In the genomic region with DNA sequence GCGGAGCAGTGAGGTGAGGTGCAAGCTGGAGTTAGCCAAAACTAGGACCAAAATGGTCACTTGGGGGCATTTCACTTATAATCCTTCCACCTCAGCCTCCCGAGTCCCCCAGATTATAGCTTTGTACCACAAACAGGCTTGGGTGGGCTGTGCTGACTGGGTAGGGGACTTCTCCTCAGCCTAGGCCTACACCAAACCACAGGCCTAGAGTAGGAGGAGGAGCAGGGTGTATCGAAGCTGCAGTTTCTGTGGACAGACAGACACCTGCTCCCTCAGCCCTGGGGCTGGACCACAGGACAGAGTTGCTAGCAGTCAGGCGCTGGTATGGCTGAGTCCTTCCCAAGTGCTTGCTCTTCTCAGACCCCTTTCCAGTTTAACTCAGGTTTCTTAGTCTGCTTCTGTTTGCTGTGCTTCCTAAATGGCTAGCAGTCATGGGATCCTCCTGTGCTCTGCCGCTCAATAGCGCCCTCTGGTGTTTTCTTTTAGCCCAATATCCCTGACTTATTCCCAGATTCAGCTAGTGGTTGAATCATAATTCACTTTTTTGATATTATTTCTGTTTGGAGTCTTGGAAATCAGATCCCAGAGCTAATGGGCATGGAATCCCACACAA, we compare ENCODE assay signal across 9 mouse cellular contexts. TPM values are rescaled to one million over a fixed set of nuclear protein-coding genes. Genes with fewer than 3 reads are reported as not detected.
A peak's percentile ranks its signal among the peaks of the same experiment; 100 is the strongest.
DNase-seq lines count a peak whose midpoint lies in the region; ATAC-seq and TF ChIP-seq lines count a peak whose summit lies in the region.
"Had no signal": no experiment of that assay in that cellular context is flagged by ENCODE, and none has a peak within 500 bp of the region (broad histone marks: within the 10 kb centered on the region; RNA-seq: fewer than 3 reads in every experiment).

No protein-coding gene starts in this region.

- no peaks in the 10 kb centered on the region for H3K27me3 ChIP-seq in E14TG2a.4 (ENCODE audit: insufficient read depth, low read length)
- H3K27me3 ChIP-seq: limb, embryonic 13.5 days had no signal

- intact Hi-C loops in gastrocnemius, postnatal 36 days (cut with DNase I) = loop anchor here (5.0 to 10.0 kb wide), 2 partner anchors 154 to 512 kb away; no protein-coding TSS in a partner anchor

- H3K9me3 ChIP-seq in E14TG2a.4 (ENCODE audit: low read length) = no peaks in the 10 kb centered on the region
- H3K9me3 ChIP-seq: limb, embryonic 13.5 days had no signal

- H3K4me1 ChIP-seq in E14TG2a.4 (replicated peaks; ENCODE audit: low read depth, low read length) = peaks cover 5% of the 10 kb centered on the region; the same call in 1 of the 2 replicates
- H3K4me1 ChIP-seq: limb, embryonic 13.5 days had no signal

- H3K36me3 ChIP-seq in E14TG2a.4 (ENCODE audit: insufficient read depth, low read length) = no peaks in the 10 kb centered on the region
- H3K36me3 ChIP-seq: limb, embryonic 13.5 days had no signal

- ATAC-seq in frontal cortex, adult (ENCODE audit: low TSS enrichment) = peak; percentile 80

- peak; percentile 47 for DNase-seq in MN1 (ENCODE audit: low spot score)
- peak; percentile 53 for DNase-seq in cerebellum, adult 8-10 months
- peak; percentile 40 to 88 for DNase-seq in layer of hippocampus, adult 18-20 months (ENCODE audit: low spot score in 2 of 2)
- peak; percentile 58 for DNase-seq in lung, postnatal 14 days
- peak; percentile 49 for DNase-seq in right cerebral cortex, postnatal 25 days
- no peak for DNase-seq in gastrocnemius, postnatal 36 days

- TF ChIP-seq CTCF in E14TG2a.4 (conservative IDR thresholded peaks at IDR 0.05; ENCODE audit: low read length) = peak; percentile 91

- no peak overlapping the region for H3K4me3 ChIP-seq in E14TG2a.4 (replicated peaks; ENCODE audit: low read length)
- H3K4me3 ChIP-seq: limb, embryonic 13.5 days had no signal

RNA-seq across cellular contexts. Expression of a gene that starts 50.4 kb away (rescaled TPM):
- total RNA-seq in layer of hippocampus, adult 18-20 months (2021) = 1 to 10 TPM; 1.1 to 1.2 TPM
- under 1 TPM; 0.36 to 0.72 TPM for total RNA-seq in gastrocnemius, postnatal 36 days (2021)

Comparison
In these comparisons a context has a peak if more than half of its experiments do, and no peak if none do; other contexts are left out.
1. DNase-seq: peak in MN1 (single experiment), cerebellum, adult 8-10 months (single experiment), layer of hippocampus, adult 18-20 months (2 of 2), lung, postnatal 14 days (single experiment) and right cerebral cortex, postnatal 25 days (single experiment); none in gastrocnemius, postnatal 36 days (0 of 2).